Mouse (Mus musculus): Measurements from ENCODE around the gene Adgrf1.
"Not testable (repeated sequence)": the region's sequence is repeated elsewhere in the genome, so short reads cannot be mapped to it uniquely, and the experiment has no call there.

Adgrf1 gene

GRCm38 (mm10) chr17:43267046-43267749, 2.9 kb upstream of the Adgrf1 start:
- no peak for DNase-seq (ENCODE audit: low read depth)

- DNase-seq (ENCODE audit: low read depth), result no peak
These were observed 6.1 kb downstream of the Adgrf1 start for GRCm38 (mm10) chr17:43276220-43276619.

- DNase-seq (ENCODE audit: low read depth), result no peak
These were observed 7.1 kb downstream of the Adgrf1 start for GRCm38 (mm10) chr17:43277223-43277622.

GRCm38 (mm10) chr17:43279671-43280070, 9.5 kb downstream of the Adgrf1 start:
- DNase-seq (ENCODE audit: low read depth), result no peak

GRCm38 (mm10) chr17:43282353-43282752, 12.2 kb downstream of the Adgrf1 start:
- DNase-seq (ENCODE audit: low read depth), result no peak

- DNase-seq (ENCODE audit: low read depth), result no peak
These were observed 12.7 kb downstream of the Adgrf1 start for GRCm38 (mm10) chr17:43282828-43283227.

- no peak for DNase-seq (ENCODE audit: low read depth)
These were observed 29.4 kb downstream of the Adgrf1 start for GRCm38 (mm10) chr17:43299515-43299914.

GRCm38 (mm10) chr17:43325986-43326671, 56.0 kb downstream of the Adgrf1 start:
- DNase-seq (ENCODE audit: low read depth), result no peak

GRCm38 (mm10) chr17:43326726-43327700, 56.9 kb downstream of the Adgrf1 start:
- DNase-seq (ENCODE audit: low read depth), result peak; percentile 71

GRCm38 (mm10) chr17:43327810-43328209, 57.7 kb downstream of the Adgrf1 start:
- DNase-seq (ENCODE audit: low read depth), result no peak

GRCm38 (mm10) chr17:43329216-43329615, 59.1 kb downstream of the Adgrf1 start:
- DNase-seq (ENCODE audit: low read depth), result no peak

GRCm38 (mm10) chr17:43329761-43330183, 59.6 kb downstream of the Adgrf1 start:
- peak; percentile 70 for DNase-seq (ENCODE audit: low read depth)

- no peak for DNase-seq (ENCODE audit: low read depth)
These were observed 62.6 kb downstream of the Adgrf1 start for GRCm38 (mm10) chr17:43332686-43333085.

- DNase-seq (ENCODE audit: low read depth), result no peak
These were observed 63.9 kb downstream of the Adgrf1 start for GRCm38 (mm10) chr17:43334074-43334473.

- no peak for DNase-seq (ENCODE audit: low read depth)
These were observed 67.5 kb downstream of the Adgrf1 start for GRCm38 (mm10) chr17:43337643-43338042.

GRCm38 (mm10) chr17:43338279-43338678, 68.2 kb downstream of the Adgrf1 start:
- no peak for DNase-seq (ENCODE audit: low read depth)

- not testable (repeated sequence) for DNase-seq (ENCODE audit: low read depth)
These were observed 76.4 kb downstream of the Adgrf1 start for GRCm38 (mm10) chr17:43346499-43346898.

GRCm38 (mm10) chr17:43357902-43358539, 87.9 kb downstream of the Adgrf1 start:
- DNase-seq (ENCODE audit: low read depth), result no peak

- DNase-seq (ENCODE audit: low read depth), result no peak
These were observed 89.9 kb downstream of the Adgrf1 start, which contains the start of gene Adgrf5 for GRCm38 (mm10) chr17:43359826-43360619. TSS of gene Adgrf5 (plus strand) at chr17:43360451.

GRCm38 (mm10) chr17:43361021-43361420, 90.9 kb downstream of the Adgrf1 start:
- no peak for DNase-seq (ENCODE audit: low read depth)

- no peak for DNase-seq (ENCODE audit: low read depth)
These were observed 92.2 kb downstream of the Adgrf1 start for GRCm38 (mm10) chr17:43362362-43362761.

Measured in c-Kit-positive CD71-positive TER-119-negative erythroid progenitor cells, embryonic 14.5 days (primary cell).